Mouse (Mus musculus) urinary bladder, postnatal 10 days (tissue): ENCODE data around the gene Tceal9.
"Not testable (repeated sequence)": the region's sequence is repeated elsewhere in the genome, so short reads cannot be mapped to it uniquely, and the experiment has no call there.

Experiments
- DNase-seq: peaks from one replicate; pipeline ENCODE4 v3.0.0; 2022; ENCODE audit warnings: low spot score

The Tceal9 gene

GRCm38 (mm10) chrX:136244574-136245229 lies at the start of gene Tceal9:
Gene Tceal9, plus strand, starts transcription at chrX:136245079.
- peak; percentile 10 for DNase-seq

DNA sequence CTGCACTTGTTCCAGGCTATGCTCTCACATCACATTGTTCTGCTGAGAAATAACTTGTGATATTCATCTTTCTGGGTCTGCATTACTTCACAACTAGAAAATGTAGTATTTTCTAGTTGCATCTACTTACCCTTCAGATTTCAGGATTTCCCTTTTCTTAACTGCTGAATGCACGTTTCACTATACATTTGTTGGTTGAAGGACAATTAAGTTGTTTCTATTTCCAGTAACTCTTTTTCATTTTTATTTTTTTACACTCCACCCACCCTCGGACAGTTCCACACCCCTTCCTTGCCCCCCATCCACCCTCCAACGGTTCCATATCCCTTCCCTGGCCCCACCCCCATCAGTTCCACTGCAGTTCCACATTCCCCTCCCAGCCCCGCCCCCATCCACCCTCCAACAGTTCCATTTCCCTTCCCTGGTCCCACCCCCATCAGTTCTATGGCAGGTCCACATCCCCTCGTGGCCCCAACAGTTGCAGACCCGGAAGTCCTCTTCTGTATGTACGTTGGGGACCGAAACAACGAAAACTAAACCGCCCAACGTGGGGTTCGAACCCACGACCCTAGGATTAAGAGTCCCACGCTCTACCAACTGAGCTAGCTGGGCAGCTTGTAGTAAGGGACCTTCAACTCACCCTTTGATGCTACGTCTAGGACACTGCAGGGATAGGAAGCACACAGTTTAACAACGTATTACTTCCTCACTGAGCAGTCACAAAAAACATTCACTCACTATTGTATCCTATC lies 49.5 kb upstream of the Tceal9 start:
- no peak for DNase-seq

DNA sequence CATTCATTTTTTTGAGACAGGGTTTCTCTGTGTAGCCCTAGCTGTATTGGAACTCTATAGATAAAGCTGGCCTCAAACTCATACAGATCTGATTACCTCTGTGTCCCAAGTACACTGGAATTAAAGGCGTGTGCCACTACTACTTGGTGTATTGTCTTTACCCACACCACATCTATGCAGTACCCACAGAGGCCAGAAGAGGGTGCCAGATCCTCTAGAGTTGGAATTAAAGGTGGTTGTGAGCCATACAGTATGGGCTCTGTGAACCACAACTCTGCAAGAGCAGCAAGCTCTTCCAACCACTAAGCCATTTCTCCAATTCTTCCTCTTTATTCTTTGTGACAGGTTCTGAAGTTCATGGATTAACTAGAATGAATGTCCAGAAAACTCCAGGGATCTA lies 48.0 kb upstream of the Tceal9 start:
- no peak for DNase-seq

GRCm38 (mm10) chrX:136203257-136203656 lies 41.6 kb upstream of the Tceal9 start:
- no peak for DNase-seq

GRCm38 (mm10) chrX:136203664-136204066 lies 41.2 kb upstream of the Tceal9 start, which contains the start of gene Tceal5:
Gene Tceal5, minus strand, starts transcription at chrX:136203876.
- no peak for DNase-seq

DNA sequence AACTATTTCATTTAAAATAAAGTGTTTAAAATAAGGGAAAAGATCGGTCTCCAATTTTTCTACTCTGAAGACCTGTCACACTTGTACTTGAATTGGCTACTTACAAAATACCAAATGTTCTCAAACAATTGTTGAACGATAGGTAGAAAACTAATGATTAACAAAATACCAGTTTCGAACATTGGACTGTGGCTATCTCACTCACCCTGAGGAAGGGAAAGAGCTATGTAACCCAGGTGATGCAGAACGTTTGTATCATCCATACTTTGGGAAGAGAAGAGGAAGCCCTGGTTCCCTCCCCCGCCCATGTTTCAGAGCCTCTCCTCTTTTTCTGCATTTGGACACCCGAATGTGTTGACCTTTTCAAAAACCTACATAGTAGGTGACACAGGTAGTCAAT lies 40.5 kb upstream of the Tceal9 start:
- DNase-seq, result no peak

DNA sequence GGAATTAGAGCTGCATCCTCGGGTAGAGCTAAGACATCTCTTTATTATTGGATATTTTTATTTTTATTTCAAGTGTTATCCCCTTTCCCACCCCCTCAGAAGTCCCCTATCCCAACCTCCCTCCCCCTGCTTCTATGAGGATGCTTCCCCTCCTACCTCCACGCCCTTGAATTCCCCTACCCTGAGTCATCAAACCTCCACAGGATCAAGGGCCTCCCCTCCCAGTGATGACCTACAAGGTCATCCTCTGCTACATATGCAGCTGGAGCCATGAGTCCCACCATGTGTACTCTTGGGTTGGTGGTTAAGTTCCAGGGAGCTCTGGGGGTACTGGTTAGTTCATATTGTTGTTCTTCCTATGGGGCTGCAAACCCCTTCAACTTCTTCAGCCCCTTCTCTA lies 31.5 kb upstream of the Tceal9 start:
- no peak for DNase-seq

DNA sequence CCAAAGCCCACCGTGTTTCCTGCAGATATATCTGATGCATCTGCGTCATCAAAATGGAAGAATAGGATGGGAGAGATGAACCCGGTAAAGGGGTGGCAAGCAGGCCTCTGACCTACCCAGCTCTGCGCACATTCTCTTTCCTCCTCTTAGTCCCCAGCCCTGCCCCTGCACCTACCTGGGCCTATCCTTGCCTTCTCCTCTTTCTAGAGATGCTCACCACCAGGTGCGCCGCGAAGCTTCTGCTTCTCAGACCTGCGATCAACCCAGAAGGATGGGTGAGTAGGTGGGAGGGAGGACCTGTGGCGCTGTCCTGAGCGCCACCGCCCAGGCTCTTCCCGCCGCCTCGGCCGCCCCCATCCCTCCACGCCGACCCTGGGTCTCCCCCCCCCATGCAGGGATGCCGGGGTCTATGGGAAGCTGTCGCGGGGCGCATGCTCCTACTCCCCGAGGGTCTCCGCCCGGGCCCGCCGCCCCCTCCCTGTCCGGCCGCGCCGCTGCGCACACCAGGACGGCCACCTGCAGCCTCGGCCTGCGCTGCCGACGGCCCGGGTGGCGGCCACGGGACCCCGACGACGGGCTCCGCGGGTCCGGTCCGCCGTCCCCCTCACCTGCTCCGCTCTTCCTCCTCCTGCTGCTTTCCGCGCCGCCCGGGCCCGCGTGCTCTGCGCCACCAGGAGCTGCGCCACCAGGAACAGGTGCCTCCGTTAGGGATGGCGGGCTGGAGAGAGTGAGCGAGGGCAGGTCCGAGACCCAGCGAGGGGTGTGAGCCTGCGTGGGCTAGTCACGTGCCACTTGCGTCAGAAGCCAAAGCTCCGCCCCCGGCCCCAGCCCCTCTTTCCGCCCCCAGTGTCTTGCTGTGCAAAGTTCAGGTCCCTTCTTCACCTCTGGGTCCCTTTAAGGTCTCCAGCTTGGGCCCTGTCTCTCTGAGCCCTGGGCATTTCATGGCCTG lies 29.9 kb upstream of the Tceal9 start, which contains the start of the genes Tceal7 and Bex1:
Gene Tceal7, plus strand, starts transcription at position 51 of the 949 bp plus-strand sequence.
Gene Bex1, minus strand, starts transcription at position 785 of the 949 bp plus-strand sequence.
- not testable (repeated sequence) for DNase-seq

DNA sequence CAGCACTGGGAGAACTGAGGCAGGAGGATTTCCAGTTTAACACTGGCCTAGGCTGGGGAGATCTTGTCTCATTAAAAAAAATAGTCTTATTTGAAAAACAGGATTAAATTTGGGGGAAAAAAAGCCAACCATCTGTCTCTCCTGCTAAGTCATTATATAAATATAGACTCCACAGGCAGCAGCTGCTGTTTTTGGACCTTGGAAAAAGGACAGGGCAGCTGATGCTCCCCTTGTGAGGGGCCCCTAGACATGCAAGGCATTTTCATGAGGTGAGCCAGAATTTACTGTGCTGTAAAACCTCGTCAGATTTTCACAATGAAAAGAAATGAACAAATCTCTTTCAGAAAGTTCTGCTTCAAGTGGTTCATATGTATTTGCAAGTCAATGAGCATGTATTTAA lies 28.6 kb upstream of the Tceal9 start:
- no peak for DNase-seq

DNA sequence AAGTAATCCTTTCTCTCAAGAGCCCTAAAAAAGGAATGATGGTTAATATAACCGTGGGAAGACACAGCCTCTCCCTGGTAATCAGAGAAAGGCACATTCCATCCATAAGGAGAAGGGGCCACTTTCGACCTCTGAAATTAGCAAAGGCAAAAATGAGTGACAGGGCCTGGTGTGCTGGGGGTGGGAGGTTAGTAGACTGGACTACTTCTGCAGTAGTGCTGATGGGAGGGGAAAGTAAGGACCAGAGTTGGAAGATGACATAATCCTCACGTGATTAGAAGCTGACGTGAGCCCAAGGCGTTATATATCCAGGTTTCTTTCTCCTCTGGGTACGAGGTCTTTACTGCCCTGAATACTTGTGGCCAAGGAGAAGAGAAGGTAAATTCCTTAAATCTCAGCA lies 21.2 kb upstream of the Tceal9 start:
- no peak for DNase-seq

- DNase-seq, result no peak
These were observed 17.1 kb upstream of the Tceal9 start for GRCm38 (mm10) chrX:136227768-136228167.

GRCm38 (mm10) chrX:136238118-136238517 lies 6.8 kb upstream of the Tceal9 start:
- no peak for DNase-seq

GRCm38 (mm10) chrX:136243181-136243580 lies 1.7 kb upstream of the Tceal9 start:
- no peak for DNase-seq

GRCm38 (mm10) chrX:136245521-136246071 lies 717 bp downstream of the Tceal9 start:
- DNase-seq, result no peak

DNA sequence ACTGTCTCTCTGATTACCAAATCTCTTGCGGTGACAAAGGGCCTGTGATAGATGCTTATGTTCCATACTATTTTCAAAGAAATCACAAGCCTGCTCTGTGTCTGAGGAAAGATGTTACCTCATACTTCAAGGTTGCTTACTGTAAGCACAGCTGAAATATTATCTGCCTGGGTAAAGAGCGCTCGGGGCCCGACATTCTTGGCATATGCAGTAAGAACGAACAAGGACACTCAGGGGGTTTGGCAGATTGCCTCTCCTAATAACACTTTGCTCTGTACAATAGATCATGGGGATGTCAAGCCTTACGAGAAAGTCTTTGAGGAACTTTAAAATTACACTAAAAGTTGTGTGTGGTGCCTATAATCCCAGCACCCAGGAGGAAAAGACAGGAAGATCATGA lies 3.9 kb downstream of the Tceal9 start:
- DNase-seq, result no peak

DNA sequence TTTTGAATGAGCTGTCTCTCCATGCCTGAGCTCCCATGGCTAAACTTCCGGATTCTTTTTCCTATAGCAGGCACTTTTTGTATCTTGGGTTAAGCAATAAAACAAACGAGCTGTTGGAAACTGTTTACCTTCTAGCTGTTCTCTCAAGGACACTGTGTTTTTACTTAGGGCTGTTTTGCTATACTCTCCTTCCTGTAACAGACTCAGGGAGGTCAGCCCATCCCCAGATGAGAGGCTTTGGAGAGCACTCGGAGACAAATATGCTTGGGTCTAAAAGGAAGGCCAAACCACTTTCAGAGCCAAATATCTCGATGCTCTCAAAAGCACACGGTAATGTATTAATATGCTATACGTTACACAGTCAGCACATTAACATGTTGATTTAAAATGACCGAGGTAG lies 4.8 kb downstream of the Tceal9 start:
- DNase-seq, result no peak

- DNase-seq, result no peak
These were observed 7.3 kb downstream of the Tceal9 start for GRCm38 (mm10) chrX:136252023-136252729.

GRCm38 (mm10) chrX:136267720-136268119 lies 22.8 kb downstream of the Tceal9 start:
- DNase-seq, result no peak

DNA sequence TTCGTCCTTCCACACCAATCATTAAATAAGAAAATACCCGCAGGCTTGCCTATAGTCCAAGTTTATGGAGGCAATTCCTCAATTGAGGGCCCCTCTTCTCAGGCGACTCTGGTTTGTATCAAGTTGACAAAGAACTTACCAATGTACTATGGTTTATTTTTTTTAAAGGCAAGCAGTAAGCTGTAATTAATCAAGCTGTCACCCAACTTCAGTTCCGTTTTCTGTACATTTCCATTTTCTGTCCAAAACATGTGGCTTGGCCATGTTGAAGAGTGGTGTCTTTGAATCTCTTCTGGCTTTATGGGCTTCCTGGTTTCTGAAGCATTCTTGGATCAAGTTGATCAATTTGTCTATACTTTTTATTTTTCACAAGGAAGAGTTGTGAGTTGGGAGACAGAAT lies 23.3 kb downstream of the Tceal9 start:
- no peak for DNase-seq

DNA sequence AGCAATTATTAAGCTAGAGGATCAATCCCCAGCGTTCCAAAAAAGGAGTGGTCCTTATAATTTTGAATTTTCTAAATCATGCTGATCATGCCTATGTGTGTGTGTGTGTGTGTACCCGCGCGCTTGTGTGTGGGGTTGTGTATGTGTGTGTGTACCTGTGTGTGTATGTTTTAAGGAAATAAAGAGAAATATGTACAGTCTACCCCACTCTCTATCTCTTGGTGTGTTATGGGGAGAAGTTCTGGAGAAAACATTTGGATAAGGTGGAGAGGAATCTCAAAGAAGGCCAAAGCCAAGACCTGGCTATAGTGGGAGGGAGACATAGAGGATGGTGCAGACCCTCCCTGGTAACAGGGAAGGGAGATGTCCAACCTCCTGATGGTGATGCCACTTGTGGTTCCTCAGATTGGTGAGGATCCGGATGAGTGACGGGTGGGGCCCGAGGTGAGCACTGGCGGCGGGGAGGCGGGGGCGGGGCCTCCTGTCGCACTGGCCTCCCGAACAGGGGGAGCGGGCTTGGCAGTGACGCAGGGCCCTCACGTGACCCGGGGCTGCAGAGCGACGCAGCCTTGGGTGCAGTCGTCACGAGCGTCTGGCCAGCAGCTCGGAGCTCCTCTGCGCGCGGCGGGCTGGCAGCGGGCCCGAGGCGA lies 25.0 kb downstream of the Tceal9 start, which contains the start of gene Bex3:
Gene Bex3, plus strand, starts transcription at position 511 of the 650 bp plus-strand sequence.
- not testable (repeated sequence) for DNase-seq
